Mouse (Mus musculus): ENCODE measurements around the gene Defb19.

DNA sequence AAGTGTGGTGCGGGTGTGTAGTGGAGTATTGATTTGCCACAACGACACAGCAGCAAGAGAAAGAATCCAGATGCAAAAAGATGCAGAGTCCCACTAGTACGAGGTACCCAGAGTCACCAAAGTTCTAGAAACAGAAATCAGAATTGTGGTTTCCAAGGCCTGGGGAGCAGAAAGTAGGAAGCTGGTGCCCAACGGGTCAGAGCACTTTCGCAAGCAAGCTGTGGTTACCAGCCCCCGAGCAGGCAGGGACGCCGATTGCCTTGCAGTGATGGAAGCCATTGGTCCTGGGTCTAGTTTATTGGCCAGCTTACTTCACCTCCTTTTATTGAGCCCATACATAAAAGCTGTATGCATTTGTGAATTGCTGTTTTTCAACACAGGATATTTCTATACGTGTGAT is 38.1 kb downstream of the Defb19 start:
- TF ChIP-seq POLR2A (IDR thresholded peaks at IDR 0.05; ENCODE audit: borderline replicate concordance, low read depth, low read length) (no peak), CTCF (IDR thresholded peaks at IDR 0.05; ENCODE audit: low read depth, low read length) (no peak)
